Comparison of ENCODE assay signal across 20 mouse cellular contexts in genomic region chr15:12842833-12843232, GRCm38 (mm10). TPM values are rescaled to one million over a fixed set of nuclear protein-coding genes. Genes with fewer than 3 reads are reported as not detected.
DNase-seq lines count a peak whose midpoint lies in the region; ATAC-seq and TF ChIP-seq lines count a peak whose summit lies in the region.
"Had no signal": no experiment of that assay in that cellular context is flagged by ENCODE, and none has a peak within 500 bp of the region (broad histone marks: within the 10 kb centered on the region; RNA-seq: fewer than 3 reads in every experiment).

No protein-coding gene starts in this region.

- no peak overlapping the region for H3K4me3 ChIP-seq in embryonic facial prominence, embryonic 14.5 days (ENCODE audit: low read depth, low read length)
- H3K4me3 ChIP-seq in embryonic facial prominence, embryonic 10.5 days = no peak overlapping the region
- H3K4me3 ChIP-seq in kidney, adult 2 months (ENCODE audit: insufficient read depth, low read depth, low read length) = no peak overlapping the region
- H3K4me3 ChIP-seq in E14TG2a.4 (replicated peaks; ENCODE audit: low read length) = no peak overlapping the region
- H3K4me3 ChIP-seq: hindbrain, embryonic 10.5 days; midbrain, embryonic 12.5 days; myocyte; neural tube, embryonic 15.5 days had no signal

- H3K27ac ChIP-seq in embryonic facial prominence, embryonic 14.5 days (replicated peaks; ENCODE audit: low read depth, low read length) = no peak overlapping the region
- H3K27ac ChIP-seq in embryonic facial prominence, embryonic 10.5 days (replicated peaks) = no peak overlapping the region
- no peak overlapping the region for H3K27ac ChIP-seq in kidney, adult 2 months (ENCODE audit: insufficient read depth, low read depth, low read length)
- H3K27ac ChIP-seq: hindbrain, embryonic 10.5 days; macrophage; midbrain, embryonic 12.5 days; neural tube, embryonic 15.5 days had no signal

- H3K36me3 ChIP-seq in embryonic facial prominence, embryonic 14.5 days (ENCODE audit: control insufficient read depth, insufficient read depth, low read length) = peaks cover 91% of the 10 kb centered on the region
- H3K36me3 ChIP-seq in embryonic facial prominence, embryonic 10.5 days (replicated peaks) = peaks cover 98% of the 10 kb centered on the region
- no peaks in the 10 kb centered on the region; the same call in none of the 2 replicates for H3K36me3 ChIP-seq in kidney, adult 2 months (ENCODE audit: control insufficient read depth, insufficient read depth, low read length)
- peaks cover 99% of the 10 kb centered on the region for H3K36me3 ChIP-seq in E14TG2a.4 (ENCODE audit: insufficient read depth, low read length)

- H3K27me3 ChIP-seq in embryonic facial prominence, embryonic 14.5 days (replicated peaks; ENCODE audit: control insufficient read depth, insufficient read depth, low read length) = no peaks in the 10 kb centered on the region
- H3K27me3 ChIP-seq in embryonic facial prominence, embryonic 10.5 days (replicated peaks; ENCODE audit: low read depth, poor library complexity, severe bottlenecking) = no peaks in the 10 kb centered on the region
- no peaks in the 10 kb centered on the region for H3K27me3 ChIP-seq in kidney, adult 2 months (replicated peaks; ENCODE audit: control insufficient read depth, insufficient read depth, low read length)
- no peaks in the 10 kb centered on the region for H3K27me3 ChIP-seq in E14TG2a.4 (ENCODE audit: insufficient read depth, low read length)
- H3K27me3 ChIP-seq: midbrain, embryonic 12.5 days; neural tube, embryonic 15.5 days had no signal

- 0 out of 2 replicates have a peak, but pooled peaks have one; percentile 7 for TF ChIP-seq CTCF in kidney, adult 2 months (conservative IDR thresholded peaks at IDR 0.05; ENCODE audit: insufficient read depth, insufficient read length, low read depth, low read length)
- TF ChIP-seq CTCF in E14TG2a.4 (conservative IDR thresholded peaks at IDR 0.05; ENCODE audit: low read length) = peak; percentile 53
- 0 out of 2 replicates have a peak, but pooled peaks have one; percentile 5 for TF ChIP-seq CTCF in brain, embryonic 14.5 days (IDR thresholded peaks at IDR 0.05; ENCODE audit: borderline replicate concordance, extremely low read depth, insufficient read depth, insufficient read length)

- peak; percentile 58; the same call in 1 of the 2 replicates for ATAC-seq in embryonic facial prominence, embryonic 14.5 days (ENCODE audit: low read depth)
- ATAC-seq: activated CD4-positive, CD25-positive, alpha-beta regulatory T cell, adult 4 months; forebrain, embryonic 14.5 days had no signal

- 81% methylated on average over 7 of the region's 7 CpGs for WGBS in embryonic facial prominence, embryonic 14.5 days
- WGBS in embryonic facial prominence, embryonic 10.5 days = 82% methylated on average over 7 of the region's 7 CpGs
- 78% methylated on average over 7 of the region's 7 CpGs for WGBS in kidney, adult 2 months

- H3K9me3 ChIP-seq in embryonic facial prominence, embryonic 14.5 days (ENCODE audit: control insufficient read depth, low read length) = no peaks in the 10 kb centered on the region
- no peaks in the 10 kb centered on the region for H3K9me3 ChIP-seq in embryonic facial prominence, embryonic 10.5 days
- H3K9me3 ChIP-seq in E14TG2a.4 (ENCODE audit: low read length) = no peaks in the 10 kb centered on the region
- H3K9me3 ChIP-seq: hindbrain, embryonic 10.5 days; midbrain, embryonic 12.5 days; neural tube, embryonic 15.5 days had no signal

- H3K9ac ChIP-seq in embryonic facial prominence, embryonic 14.5 days (ENCODE audit: low read depth, low read length) = no peak overlapping the region
- H3K9ac ChIP-seq: midbrain, embryonic 12.5 days; neural tube, embryonic 15.5 days had no signal

- H3K4me2 ChIP-seq in embryonic facial prominence, embryonic 14.5 days (ENCODE audit: low read depth, low read length) = no peak overlapping the region
- H3K4me2 ChIP-seq: midbrain, embryonic 12.5 days; neural tube, embryonic 15.5 days had no signal

- H3K4me1 ChIP-seq in embryonic facial prominence, embryonic 14.5 days (ENCODE audit: control insufficient read depth, insufficient read depth, low read length) = no peaks in the 10 kb centered on the region
- H3K4me1 ChIP-seq in embryonic facial prominence, embryonic 10.5 days = no peaks in the 10 kb centered on the region
- H3K4me1 ChIP-seq in kidney, adult 2 months (ENCODE audit: control insufficient read depth, insufficient read depth, low read length) = no peaks in the 10 kb centered on the region
- H3K4me1 ChIP-seq in E14TG2a.4 (replicated peaks; ENCODE audit: low read depth, low read length) = peaks cover 23% of the 10 kb centered on the region
- H3K4me1 ChIP-seq: hindbrain, embryonic 10.5 days; midbrain, embryonic 12.5 days; neural tube, embryonic 15.5 days had no signal

- peak; percentile 22 for DNase-seq in embryonic facial prominence, embryonic 14.5 days (ENCODE audit: low spot score)
- no peak for DNase-seq in embryonic facial prominence, embryonic 10.5 days (ENCODE audit: low spot score)
- no peak for DNase-seq in kidney, adult 2 months
- no peak for DNase-seq in kidney, adult 18-20 months
- no peak for DNase-seq in brain, embryonic 14.5 days (ENCODE audit: low read depth)
- no peak for DNase-seq in yolk sac, embryonic 10.5 days (ENCODE audit: low spot score)
- DNase-seq in c-Kit-positive CD71-positive TER-119-positive erythroid progenitor cells, embryonic 14.5 days (ENCODE audit: low spot score) = no peak
- DNase-seq: adrenal gland, postnatal 25 days; cerebellum, postnatal 10 days; kidney, postnatal 10 days; lung, adult 18-20 months; thymus, postnatal 14 days had no signal

- TF ChIP-seq POLR2A in kidney, adult 2 months (IDR thresholded peaks at IDR 0.05; ENCODE audit: low read depth, low read length) = no peak
- no peak for TF ChIP-seq POLR2A in brain, embryonic 14.5 days (IDR thresholded peaks at IDR 0.05; ENCODE audit: borderline replicate concordance, extremely low read depth, insufficient read depth, insufficient read length, poor library complexity, severe bottlenecking)

RNA-seq across cellular contexts. Expression of gene Drosha, which starts 18.2 kb away (rescaled TPM):
- 38.8 and 43.1 TPM in 2 replicates for polyA plus RNA-seq in embryonic facial prominence, embryonic 14.5 days (2014; fragmentation: Nextera tagmentation; extraction: Ambion mirVana)
- polyA plus RNA-seq in embryonic facial prominence, embryonic 10.5 days (2016; fragmentation: Nextera tagmentation; extraction: Ambion mirVana) = 82.0 and 86.2 TPM in 2 replicates
- 15.5 and 20.3 TPM in 2 replicates for polyA plus RNA-seq in kidney, adult 2 months (2012; rRNA removed)
- polyA plus RNA-seq in brain, embryonic 14.5 days (2012; rRNA removed) = 29.0 and 57.1 TPM in 2 replicates

RNA-seq across cellular contexts. Expression of gene 6030458C11Rik, which starts 18.4 kb away (rescaled TPM):
- 20.6 and 23.9 TPM in 2 replicates for polyA plus RNA-seq in embryonic facial prominence, embryonic 14.5 days (2014; fragmentation: Nextera tagmentation; extraction: Ambion mirVana)
- 49.5 and 50.5 TPM in 2 replicates for polyA plus RNA-seq in embryonic facial prominence, embryonic 10.5 days (2016; fragmentation: Nextera tagmentation; extraction: Ambion mirVana)
- 6.9 and 7.8 TPM in 2 replicates for polyA plus RNA-seq in kidney, adult 2 months (2012; rRNA removed)
- 25.6 and 27.9 TPM in 2 replicates for polyA plus RNA-seq in brain, embryonic 14.5 days (2012; rRNA removed)
